Mouse (Mus musculus): Measurements from ENCODE around the gene Iqsec1. TPM values are rescaled to one million over a fixed set of nuclear protein-coding genes. Genes with fewer than 3 reads are reported as not detected.

Gene Iqsec1
- polyA plus RNA-seq, 1 experiment = 46.1 TPM

DNA sequence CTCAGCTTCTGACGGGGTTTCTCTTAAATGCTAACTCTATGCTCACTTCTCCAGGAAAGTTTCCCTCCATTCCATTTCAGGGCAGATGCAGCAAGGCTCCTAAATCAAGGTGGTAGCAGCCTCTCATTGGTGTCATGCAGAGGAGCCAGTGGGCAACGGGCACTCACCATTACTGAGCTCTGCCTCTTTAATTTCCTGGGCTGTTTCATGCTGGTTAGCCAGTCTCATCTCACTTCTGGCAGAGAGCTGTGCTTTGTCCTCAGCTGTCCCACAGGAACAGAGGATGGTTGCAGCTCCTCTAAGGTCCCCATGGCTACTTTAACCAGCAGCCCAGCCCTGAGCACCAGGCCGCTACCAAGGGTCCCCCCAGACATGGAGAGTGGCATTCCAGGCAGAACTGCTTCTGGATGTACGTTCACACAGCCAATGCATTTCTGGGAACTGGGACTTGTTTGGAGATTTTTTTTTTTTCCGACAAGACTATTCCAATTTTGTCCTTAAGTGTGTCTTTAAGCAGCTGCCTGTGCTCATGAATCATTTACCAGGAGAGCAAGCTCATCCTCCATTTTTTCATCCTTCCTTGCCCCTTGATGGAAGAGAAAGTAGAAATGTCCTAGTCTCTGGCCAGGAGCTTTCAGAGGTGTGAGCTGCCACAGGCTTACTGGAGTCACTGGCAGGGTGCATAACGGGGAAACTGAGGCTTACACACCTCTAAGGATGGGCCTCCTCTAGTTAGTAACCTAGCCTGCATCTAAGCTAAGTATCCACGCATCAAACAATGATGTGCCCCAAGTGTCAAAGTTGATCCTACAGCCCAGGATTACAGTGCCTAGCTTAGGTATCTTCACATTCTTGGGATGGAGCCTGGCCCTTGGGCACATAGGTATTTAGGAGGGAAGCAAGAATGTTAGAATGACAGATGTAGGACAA is 98.9 kb downstream of the Iqsec1 start:
- Histone ChIP-seq H3K4me1 (ENCODE audit: control insufficient read depth, insufficient read depth, insufficient read length, low read length) (no peaks in the 10 kb centered on the region), H3K36me3 (ENCODE audit: control insufficient read depth, insufficient read depth, low read length) (no peaks in the 10 kb centered on the region), H3K27ac (ENCODE audit: insufficient read depth, low read depth, low read length) (no peak overlapping the region), H3K27me3 (ENCODE audit: control insufficient read depth, insufficient read depth, low read length) (no peaks in the 10 kb centered on the region), H3K4me3 (ENCODE audit: low read depth, low read length) (no peak overlapping the region)
- TF ChIP-seq POLR2A (IDR thresholded peaks at IDR 0.05; ENCODE audit: low read depth, low read length) (no peak), CTCF (IDR thresholded peaks at IDR 0.05; ENCODE audit: extremely low read depth, insufficient read length, insufficient replicate concordance, low read depth, low read length) (no peak)
- WGBS = 84% methylated on average over 7 of the region's 7 CpGs

DNA sequence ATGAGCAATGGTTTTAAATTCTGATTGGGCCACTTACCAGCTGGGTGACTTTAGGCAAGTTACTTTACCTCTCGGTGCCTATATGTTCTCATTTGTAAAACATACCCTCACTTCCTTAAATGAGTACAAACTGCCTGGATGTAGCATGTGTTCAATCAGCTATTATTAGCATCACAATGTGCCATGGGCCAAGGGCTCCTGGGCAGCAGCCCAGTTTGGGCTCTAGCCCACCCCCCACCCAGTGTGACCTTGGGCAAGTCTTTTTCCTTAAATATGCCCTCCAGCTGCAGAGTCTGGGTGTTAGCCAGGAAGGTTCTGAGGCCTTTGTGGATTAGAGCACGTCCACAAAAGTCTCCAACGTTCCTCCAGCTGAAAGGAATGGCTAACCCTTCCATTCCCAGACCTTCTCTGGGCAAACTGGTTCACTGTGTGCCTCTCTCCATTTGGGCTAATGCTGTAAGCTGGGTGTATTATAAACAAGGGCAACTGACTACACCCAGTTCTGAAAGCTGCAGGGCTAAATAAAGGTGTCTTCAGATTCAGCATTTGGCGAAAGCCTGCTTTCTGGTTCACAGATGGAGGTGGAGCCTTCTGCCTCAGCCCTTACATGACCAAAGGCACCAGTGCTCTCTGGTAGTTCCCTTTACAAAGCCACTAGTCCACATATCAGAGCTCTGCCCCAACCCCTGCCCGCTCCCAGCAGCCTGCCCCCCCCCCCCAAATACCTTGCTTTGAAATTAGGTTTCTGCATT is 101.3 kb downstream of the Iqsec1 start:
- Histone ChIP-seq H3K36me3 (ENCODE audit: control insufficient read depth, insufficient read depth, low read length) (no peaks in the 10 kb centered on the region), H3K4me3 (ENCODE audit: low read depth, low read length) (no peak overlapping the region), H3K27me3 (ENCODE audit: control insufficient read depth, insufficient read depth, low read length) (no peaks in the 10 kb centered on the region), H3K27ac (ENCODE audit: insufficient read depth, low read depth, low read length) (no peak overlapping the region), H3K4me1 (ENCODE audit: control insufficient read depth, insufficient read depth, insufficient read length, low read length) (no peaks in the 10 kb centered on the region)
- TF ChIP-seq CTCF (IDR thresholded peaks at IDR 0.05; ENCODE audit: extremely low read depth, insufficient read length, insufficient replicate concordance, low read depth, low read length) (no peak), POLR2A (IDR thresholded peaks at IDR 0.05; ENCODE audit: low read depth, low read length) (no peak)
- WGBS = 71% methylated on average over 5 of the region's 5 CpGs

DNA sequence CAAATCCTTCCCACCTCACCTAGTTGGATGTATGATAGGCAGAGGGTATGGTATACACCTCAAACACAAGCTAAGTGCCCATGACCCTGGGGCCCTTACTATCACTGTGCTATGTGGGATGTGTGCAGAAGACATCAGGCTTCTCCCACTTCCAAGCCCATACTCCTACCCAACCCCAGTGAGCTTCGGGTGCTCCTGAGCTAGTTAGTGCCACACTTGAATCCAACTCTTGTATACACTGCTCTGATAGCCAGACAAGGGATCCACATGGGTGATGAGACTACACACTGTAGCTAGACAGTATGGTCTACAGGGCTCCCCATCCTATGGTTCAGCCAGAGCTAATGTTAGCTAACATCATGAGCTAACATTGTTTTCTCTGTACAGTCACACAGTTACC is 102.9 kb downstream of the Iqsec1 start:
- TF ChIP-seq CTCF (IDR thresholded peaks at IDR 0.05; ENCODE audit: extremely low read depth, insufficient read length, insufficient replicate concordance, low read depth, low read length) (no peak), POLR2A (IDR thresholded peaks at IDR 0.05; ENCODE audit: low read depth, low read length) (no peak)
- H3K27ac ChIP-seq (ENCODE audit: insufficient read depth, low read depth, low read length) = no peak overlapping the region
- H3K36me3 ChIP-seq (ENCODE audit: control insufficient read depth, insufficient read depth, low read length) = no peaks in the 10 kb centered on the region
- WGBS = 90% methylated on average over 1 of the region's 1 CpGs
- no peak overlapping the region for H3K4me3 ChIP-seq (ENCODE audit: low read depth, low read length)
- H3K4me1 ChIP-seq (ENCODE audit: control insufficient read depth, insufficient read depth, insufficient read length, low read length) = no peaks in the 10 kb centered on the region
- H3K27me3 ChIP-seq (ENCODE audit: control insufficient read depth, insufficient read depth, low read length) = no peaks in the 10 kb centered on the region

DNA sequence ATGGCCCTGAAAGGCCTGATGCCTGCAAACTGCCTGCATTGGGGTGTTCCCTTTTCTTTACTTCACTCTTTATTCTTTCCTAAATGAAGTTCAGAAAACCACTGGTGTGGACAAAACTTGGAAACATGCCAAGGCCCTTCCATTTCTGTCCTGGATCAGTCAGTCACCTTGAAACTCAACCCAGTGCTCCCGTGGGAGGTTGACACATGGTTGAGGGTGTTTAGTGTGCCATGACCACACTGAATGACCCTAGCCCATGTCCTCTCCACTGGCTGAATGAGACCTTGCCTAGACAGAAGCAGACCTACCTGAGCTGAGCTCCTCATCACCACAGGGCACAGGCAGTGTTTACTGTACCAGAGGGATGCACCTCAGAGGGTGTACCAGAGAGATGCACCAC is 103.9 kb downstream of the Iqsec1 start:
- no peaks in the 10 kb centered on the region for H3K27me3 ChIP-seq (ENCODE audit: control insufficient read depth, insufficient read depth, low read length)
- WGBS = 36% methylated on average over 1 of the region's 1 CpGs
- no peaks in the 10 kb centered on the region for H3K36me3 ChIP-seq (ENCODE audit: control insufficient read depth, insufficient read depth, low read length)
- H3K27ac ChIP-seq (ENCODE audit: insufficient read depth, low read depth, low read length) = no peak overlapping the region
- H3K4me3 ChIP-seq (ENCODE audit: low read depth, low read length) = no peak overlapping the region
- no peaks in the 10 kb centered on the region for H3K4me1 ChIP-seq (ENCODE audit: control insufficient read depth, insufficient read depth, insufficient read length, low read length)
- TF ChIP-seq POLR2A (IDR thresholded peaks at IDR 0.05; ENCODE audit: low read depth, low read length) = no peak
- no peak for TF ChIP-seq CTCF (IDR thresholded peaks at IDR 0.05; ENCODE audit: extremely low read depth, insufficient read length, insufficient replicate concordance, low read depth, low read length)

DNA sequence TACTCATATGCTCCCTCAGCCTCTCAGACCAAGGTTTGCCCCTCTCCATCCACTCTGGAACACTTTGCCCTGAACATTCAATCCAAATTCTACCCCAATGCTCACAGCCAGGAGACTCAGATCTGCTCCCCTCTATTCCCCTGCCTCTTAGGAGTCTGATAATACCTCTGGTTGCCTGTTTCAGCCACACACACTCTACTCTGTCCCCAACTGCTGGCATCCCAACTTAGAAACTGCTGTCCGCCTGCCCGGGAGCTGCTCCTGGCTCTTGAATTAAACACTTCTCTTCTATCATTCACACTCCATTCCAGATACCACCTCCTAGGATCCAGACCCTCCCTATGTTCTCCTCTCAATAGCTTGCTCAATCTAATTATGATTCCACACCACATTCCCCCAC is 107.5 kb downstream of the Iqsec1 start:
- WGBS = 92% methylated on average over 2 of the region's 2 CpGs
- TF ChIP-seq CTCF (IDR thresholded peaks at IDR 0.05; ENCODE audit: extremely low read depth, insufficient read length, insufficient replicate concordance, low read depth, low read length) (no peak), POLR2A (IDR thresholded peaks at IDR 0.05; ENCODE audit: low read depth, low read length) (no peak)
- H3K4me3 ChIP-seq (ENCODE audit: low read depth, low read length) = no peak overlapping the region

DNA sequence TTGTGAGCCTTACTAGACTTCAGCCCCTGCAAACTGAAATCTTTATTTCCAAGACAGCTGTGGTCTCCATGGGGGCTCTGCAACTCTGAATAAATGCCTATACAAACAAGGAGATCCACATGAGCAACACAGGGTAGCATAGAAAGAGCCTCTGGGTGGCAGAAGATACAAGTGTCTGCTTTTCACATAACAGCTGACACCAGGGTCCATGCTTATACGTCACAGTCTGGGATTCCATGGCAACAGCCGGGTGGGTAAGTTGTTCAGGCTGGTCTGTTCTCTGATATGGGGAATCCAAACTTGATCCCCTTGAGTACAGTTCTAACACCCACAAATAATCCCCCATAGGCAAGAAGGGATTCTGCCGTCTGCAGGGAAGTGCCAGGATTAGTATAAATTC is 108.1 kb downstream of the Iqsec1 start:
- no peak overlapping the region for H3K4me3 ChIP-seq (ENCODE audit: low read depth, low read length)
- TF ChIP-seq CTCF (IDR thresholded peaks at IDR 0.05; ENCODE audit: extremely low read depth, insufficient read length, insufficient replicate concordance, low read depth, low read length) = no peak
- TF ChIP-seq POLR2A (IDR thresholded peaks at IDR 0.05; ENCODE audit: low read depth, low read length) = no peak
- H3K4me1 ChIP-seq (ENCODE audit: control insufficient read depth, insufficient read depth, insufficient read length, low read length) = no peaks in the 10 kb centered on the region
- H3K36me3 ChIP-seq (ENCODE audit: control insufficient read depth, insufficient read depth, low read length) = no peaks in the 10 kb centered on the region
- no peaks in the 10 kb centered on the region for H3K27me3 ChIP-seq (ENCODE audit: control insufficient read depth, insufficient read depth, low read length)
- no peak overlapping the region for H3K27ac ChIP-seq (ENCODE audit: insufficient read depth, low read depth, low read length)
- 73% methylated on average over 3 of the region's 3 CpGs for WGBS

More for the DNA sequence above, 107.5 kb downstream of the Iqsec1 start:
- Histone ChIP-seq H3K4me1 (ENCODE audit: control insufficient read depth, insufficient read depth, insufficient read length, low read length) (no peaks in the 10 kb centered on the region), H3K27ac (ENCODE audit: insufficient read depth, low read depth, low read length) (no peak overlapping the region), H3K36me3 (ENCODE audit: control insufficient read depth, insufficient read depth, low read length) (no peaks in the 10 kb centered on the region), H3K27me3 (ENCODE audit: control insufficient read depth, insufficient read depth, low read length) (no peaks in the 10 kb centered on the region)

DNA sequence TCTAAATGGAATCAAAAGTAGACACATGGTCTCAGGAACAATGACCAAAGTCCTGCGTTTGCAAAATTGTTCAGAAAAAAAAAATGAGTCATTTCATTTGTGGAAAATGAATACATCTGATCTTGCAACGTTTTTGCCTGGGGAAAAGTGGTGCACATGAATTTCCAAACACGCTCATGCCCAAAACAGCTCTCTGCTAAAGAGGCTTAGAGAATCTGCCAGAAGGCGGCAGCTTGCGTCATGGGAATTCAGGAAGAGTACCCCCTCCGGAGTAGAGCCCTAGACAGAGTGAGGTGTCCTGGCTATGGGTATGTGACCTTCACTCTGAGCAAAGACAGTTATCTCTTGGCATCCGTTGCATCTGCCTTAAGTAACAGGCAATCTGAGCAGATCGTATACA is 116.9 kb downstream of the Iqsec1 start:
- H3K36me3 ChIP-seq (ENCODE audit: control insufficient read depth, insufficient read depth, low read length) = no peaks in the 10 kb centered on the region
- H3K27me3 ChIP-seq (ENCODE audit: control insufficient read depth, insufficient read depth, low read length) = no peaks in the 10 kb centered on the region; the same call in 1 of the 2 replicates
- 83% methylated on average over 8 of the region's 8 CpGs for WGBS
- H3K4me1 ChIP-seq (ENCODE audit: control insufficient read depth, insufficient read depth, insufficient read length, low read length) = no peaks in the 10 kb centered on the region
- H3K4me3 ChIP-seq (ENCODE audit: low read depth, low read length) = no peak overlapping the region
- H3K27ac ChIP-seq (ENCODE audit: insufficient read depth, low read depth, low read length) = no peak overlapping the region
- TF ChIP-seq POLR2A (IDR thresholded peaks at IDR 0.05; ENCODE audit: low read depth, low read length) (no peak), CTCF (IDR thresholded peaks at IDR 0.05; ENCODE audit: extremely low read depth, insufficient read length, insufficient replicate concordance, low read depth, low read length) (no peak)
